Mouse (Mus musculus) CH12.LX (cell line): ENCODE measurements at regions not wholly inside any gene's neighbourhood (a gene's known extent, or its start where the extent isn't known, plus 50 kb on each side); places are given as distances from the start of the nearest gene placed in this dataset.

ENCODE experiments used
- CTCF ChIP-seq, 2 experiments: IDR thresholded peaks in 1 of 2; conservative IDR thresholded peaks in 1 of 2; 2 replicates each; pipeline ENCODE4 v1.5.1; 2011 to 2012; ENCODE audit warnings: low read depth in 2 of 2, low read length in 2 of 2, improper control_type of control experiment in 1 of 2, inconsistent platforms in 1 of 2, mild to moderate bottlenecking in 1 of 2, moderate library complexity in 1 of 2
- ZKSCAN1 ChIP-seq: IDR thresholded peaks from 2 replicates; pipeline ENCODE4 v1.6.1; 2012; ENCODE audit warnings: low read depth, inconsistent platforms, low read length, improper control_type of control experiment, borderline replicate concordance

DNA sequence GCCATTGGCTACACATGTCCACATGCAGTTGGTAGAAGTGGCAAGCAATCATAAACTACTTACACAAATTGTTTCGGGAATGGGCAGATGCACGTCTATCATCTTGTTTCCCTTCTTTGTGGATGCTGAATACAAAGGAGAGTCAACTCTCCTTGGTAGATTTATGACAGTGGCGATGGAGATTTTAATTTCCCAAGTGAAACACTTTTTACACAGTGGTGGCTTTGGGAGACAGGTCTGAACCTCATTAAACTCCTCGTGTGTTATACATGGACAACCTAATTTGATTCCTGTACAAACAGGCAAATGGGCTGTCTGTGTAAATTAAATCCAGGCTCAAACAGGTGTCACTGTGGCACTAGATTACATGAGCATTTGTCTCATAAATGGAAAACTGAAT lies 887.1 kb upstream of the Ddx18 start:
- no peak for TF ChIP-seq CTCF (conservative IDR thresholded peaks at IDR 0.05 in 1 of 2, IDR thresholded peaks at IDR 0.05 in 1 of 2; ENCODE audit: low read depth in 2 of 2, low read length in 2 of 2)
- TF ChIP-seq ZKSCAN1, result no peak
